Mouse (Mus musculus) heart, adult 10 weeks (tissue): ENCODE measurements around the gene Ybey. TPM values are rescaled to one million over a fixed set of nuclear protein-coding genes. Genes with fewer than 3 reads are reported as not detected.

Source experiments
- polyA plus RNA-seq: library from polyadenylated mRNA; stranded (reverse); fragments of 350-450 nt; fragmentation: Illumina TruSeq; extraction: RNeasy Lipid Tissue Mini Kit (QIAGEN cat#74804); gene quantifications from one replicate; pipeline ENCODE4 v1.2.3, GENCODE M21; 2014; ENCODE audit warnings: low read depth, low replicate concordance

Gene Ybey
- 2.6 TPM for polyA plus RNA-seq

GRCm38 (mm10) chr10:76468203-76469162, at the start of gene Ybey, which contains the start of gene Mcm3ap:
Ybey (minus strand) TSS chr10:76469114.
Mcm3ap (plus strand) TSS chr10:76468927.

DNA sequence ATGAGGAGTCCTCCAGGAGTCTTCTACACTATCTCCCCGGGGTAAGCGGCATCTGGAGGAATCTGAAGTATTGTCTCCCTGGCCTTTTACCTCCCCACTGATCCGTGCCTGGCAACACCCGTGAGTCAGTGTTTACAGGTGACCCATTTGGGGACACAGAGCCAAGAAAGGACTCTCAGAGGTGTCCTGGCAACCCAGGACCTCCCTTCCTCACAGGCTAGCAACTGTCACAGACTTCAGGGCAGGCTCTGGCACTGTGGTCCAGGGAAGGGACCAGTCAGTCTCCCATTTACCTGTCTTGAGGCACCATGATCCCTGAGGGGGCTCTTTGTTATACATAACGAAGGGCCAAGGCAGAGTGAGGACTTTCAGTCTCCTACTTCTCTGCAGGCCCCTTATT, 20.1 kb downstream of the Ybey start, which contains the start of gene 2610028H24Rik:
Gene 2610028H24Rik (plus strand): TSS at position 231 of the 400 bp plus-strand sequence.

DNA sequence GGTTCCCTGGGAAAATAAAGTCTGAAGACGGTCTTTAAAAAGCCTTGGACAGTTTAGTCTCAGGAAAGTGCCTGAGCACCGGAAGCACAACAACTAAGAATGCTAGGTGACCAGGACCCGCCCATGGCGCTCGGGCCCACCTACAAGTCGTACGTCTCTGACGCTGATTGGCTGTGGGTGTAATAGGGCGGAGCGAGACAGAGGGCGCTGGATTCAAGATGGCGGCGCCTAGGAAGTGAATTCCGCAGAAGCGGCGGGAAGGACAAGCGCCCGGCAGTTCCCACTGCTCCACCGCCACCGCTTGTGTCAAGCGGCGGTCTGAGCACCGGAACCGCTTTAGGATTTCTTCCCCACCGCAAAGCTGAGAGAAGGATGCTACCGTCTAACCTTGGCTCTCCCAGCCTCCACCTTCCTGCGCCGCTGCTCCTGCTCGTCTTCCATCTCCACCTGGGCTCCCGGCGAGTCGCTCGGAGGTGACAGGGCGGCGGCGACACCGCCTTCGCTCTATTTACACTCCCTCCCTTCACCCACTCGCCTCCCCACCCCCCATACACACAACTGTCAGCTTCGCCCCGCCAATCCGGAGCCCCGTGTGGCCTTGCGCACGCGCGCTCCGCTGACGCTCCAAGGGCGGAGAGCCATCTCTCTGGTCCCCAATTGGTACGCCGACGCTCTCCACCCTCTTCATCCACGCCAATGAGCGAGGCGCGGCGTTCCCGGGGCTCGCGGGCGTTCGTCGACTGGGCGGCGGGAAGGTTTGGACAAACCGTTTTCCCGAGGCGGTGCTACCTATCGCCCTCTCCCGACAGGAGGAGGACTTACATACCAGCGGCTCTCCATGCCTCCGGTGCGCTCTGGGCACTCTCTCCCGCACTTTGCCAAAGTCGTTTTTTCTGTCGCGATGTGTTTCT, 26.5 kb downstream of the Ybey start, which contains the start of gene Pcnt:
Gene Pcnt (minus strand): TSS at position 609 of the 911 bp plus-strand sequence.

DNA sequence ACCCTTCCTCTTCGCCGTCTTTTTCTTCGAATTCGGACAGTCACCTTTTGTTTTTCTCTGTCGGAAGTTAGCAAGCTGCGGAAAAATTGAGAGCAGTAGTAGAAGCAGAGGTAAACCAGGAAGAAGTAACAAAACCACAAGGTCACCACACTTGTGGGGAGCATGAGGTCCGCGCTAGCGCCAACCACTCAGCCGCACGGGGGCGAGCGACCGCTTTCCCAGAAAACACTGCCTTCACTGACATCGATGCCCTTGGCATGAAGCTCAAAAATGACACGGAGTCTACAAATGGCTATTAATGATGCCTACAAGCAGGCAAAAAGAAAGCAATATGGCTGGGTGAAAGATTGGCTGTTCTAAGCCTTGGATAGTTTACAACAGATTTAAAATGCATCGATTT, 28.6 kb downstream of the Ybey start, which contains the start of gene AC141477.1:
Gene AC141477.1 (minus strand): TSS at position 164 of the 400 bp plus-strand sequence.

Other genes starting within 250 kb of the Ybey start
- 12.6 TPM for gene Prmt2, start 231.2 kb downstream of the Ybey start, polyA plus RNA-seq
- 2.4 TPM for gene S100b, start 215.3 kb downstream of the Ybey start, polyA plus RNA-seq
- gene Dip2a, start 123.8 kb downstream of the Ybey start, polyA plus RNA-seq = 8.6 TPM
- not detected for gene AC141477.1, start 28.7 kb downstream of the Ybey start, polyA plus RNA-seq
- gene Pcnt, start 26.3 kb downstream of the Ybey start, polyA plus RNA-seq = 56.6 TPM
- 0.99 TPM for gene 2610028H24Rik, start 20.0 kb downstream of the Ybey start, polyA plus RNA-seq
- gene Mcm3ap, start 187 bp downstream of the Ybey start, polyA plus RNA-seq = 27.2 TPM
- 1.8 TPM for gene Lss, start 62.5 kb upstream of the Ybey start, polyA plus RNA-seq
- not detected for gene Spatc1l, start 93.2 kb upstream of the Ybey start, polyA plus RNA-seq
- not detected for gene Ftcd, start 106.5 kb upstream of the Ybey start, polyA plus RNA-seq
- gene Col6a2, start 154.5 kb upstream of the Ybey start, polyA plus RNA-seq = 49.8 TPM